Mouse (Mus musculus) midbrain, embryonic 10.5 days (tissue): ENCODE measurements at regions not wholly inside any gene's neighbourhood (a gene's known extent, or its start where the extent isn't known, plus 50 kb on each side); places are given as distances from the start of the nearest gene placed in this dataset.

ENCODE experiments used
- DNase-seq: peaks from one replicate; pipeline ENCODE4 v3.0.0-alpha.2; 2017; ENCODE audit warnings: low spot score
- H3K27ac ChIP-seq: fragments of 300-500 bp; sonication (generic); replicated peaks from 2 replicates; pipeline ENCODE4 v1.5.1; 2016; ENCODE audit warnings: mild to moderate bottlenecking
- H3K27me3 ChIP-seq: fragments of 300-500 bp; sonication (generic); 2 replicates; pipeline ENCODE4 v1.6.1; 2016; ENCODE audit warnings: low read depth, mild to moderate bottlenecking; ENCODE audit not compliant: poor library complexity, severe bottlenecking
- H3K36me3 ChIP-seq: fragments of 300-500 bp; sonication (generic); 2 replicates; pipeline ENCODE4 v1.6.1; 2016; ENCODE audit warnings: mild to moderate bottlenecking, moderate library complexity
- H3K4me1 ChIP-seq: fragments of 300-500 bp; sonication (generic); 2 replicates; pipeline ENCODE4 v1.6.1; 2016
- H3K4me3 ChIP-seq: fragments of 300-500 bp; sonication (generic); 2 replicates; pipeline ENCODE4 v1.5.1; 2016; ENCODE audit warnings: mild to moderate bottlenecking, moderate library complexity
- H3K9me3 ChIP-seq: fragments of 300-500 bp; sonication (generic); replicated peaks from 2 replicates; pipeline ENCODE4 v1.6.1; 2016; ENCODE audit warnings: mild to moderate bottlenecking
- WGBS: fragments of 180-500 bp; shearing (Covaris S2); methylation state at CpG from one replicate; pipeline ENCODE4 v1.1.7; 2016; 5-methylcytosine and 5-hydroxymethylcytosine counted together

- DNase-seq: no peak
- Histone ChIP-seq H3K4me1 (no peaks in the 10 kb centered on the region), H3K9me3 (no peaks in the 10 kb centered on the region), H3K27ac (no peak overlapping the region), H3K4me3 (no peak overlapping the region), H3K27me3 (no peaks in the 10 kb centered on the region), H3K36me3 (no peaks in the 10 kb centered on the region)
- 71% methylated on average over 5 of the region's 5 CpGs for WGBS
Measured at GRCm38 (mm10) chr4:95474726-95475406, 82.4 kb upstream of the Fggy start.

- Histone ChIP-seq H3K4me1 (no peaks in the 10 kb centered on the region), H3K4me3 (no peak overlapping the region), H3K27me3 (no peaks in the 10 kb centered on the region), H3K9me3 (no peaks in the 10 kb centered on the region), H3K27ac (no peak overlapping the region), H3K36me3 (no peaks in the 10 kb centered on the region)
- no peak for DNase-seq
- 75% methylated on average over 12 of the region's 12 CpGs for WGBS
Measured at GRCm38 (mm10) chr4:95476071-95476724, 81.1 kb upstream of the Fggy start.

GRCm38 (mm10) chr4:95483571-95483970 lies 73.7 kb upstream of the Fggy start:
- Histone ChIP-seq H3K36me3 (no peaks in the 10 kb centered on the region), H3K4me1 (no peaks in the 10 kb centered on the region), H3K27ac (no peak overlapping the region), H3K9me3 (no peaks in the 10 kb centered on the region), H3K4me3 (no peak overlapping the region), H3K27me3 (no peaks in the 10 kb centered on the region)
- DNase-seq: no peak
- 87% methylated on average over 6 of the region's 6 CpGs for WGBS

DNA sequence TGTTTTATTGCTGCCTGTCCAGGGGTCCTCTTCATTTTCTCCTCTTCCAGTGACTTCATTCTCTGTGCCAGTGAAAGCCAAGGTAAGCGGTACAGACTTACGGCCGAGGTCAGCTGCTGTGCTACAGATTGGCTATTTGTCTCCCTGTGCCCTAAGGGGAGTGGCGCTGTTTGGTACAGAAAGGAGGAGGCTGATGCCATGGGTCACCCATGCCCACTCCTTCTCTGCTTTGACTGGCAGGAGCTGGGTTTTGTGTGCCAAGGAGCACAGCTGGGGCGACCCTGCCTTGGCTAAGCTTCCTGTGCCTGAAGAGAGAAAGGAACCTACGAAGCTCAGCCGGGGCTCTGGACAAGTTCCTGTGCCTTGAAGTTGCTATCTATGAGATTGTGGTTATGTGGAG lies 70.0 kb upstream of the Fggy start:
- 90% methylated on average over 7 of the region's 7 CpGs for WGBS
- no peak for DNase-seq
- Histone ChIP-seq H3K36me3 (no peaks in the 10 kb centered on the region), H3K27ac (no peak overlapping the region), H3K9me3 (no peaks in the 10 kb centered on the region), H3K4me3 (no peak overlapping the region), H3K27me3 (no peaks in the 10 kb centered on the region), H3K4me1 (no peaks in the 10 kb centered on the region)

GRCm38 (mm10) chr4:95487969-95488368 lies 69.3 kb upstream of the Fggy start:
- H3K4me3 ChIP-seq: no peak overlapping the region
- no peaks in the 10 kb centered on the region for H3K4me1 ChIP-seq
- H3K27me3 ChIP-seq: no peaks in the 10 kb centered on the region
- H3K36me3 ChIP-seq: no peaks in the 10 kb centered on the region
- H3K9me3 ChIP-seq: no peaks in the 10 kb centered on the region
- DNase-seq: no peak
- H3K27ac ChIP-seq: no peak overlapping the region
- WGBS: 90% methylated on average over 1 of the region's 1 CpGs

GRCm38 (mm10) chr4:95489059-95489458 lies 68.2 kb upstream of the Fggy start:
- H3K9me3 ChIP-seq: no peaks in the 10 kb centered on the region
- no peaks in the 10 kb centered on the region for H3K4me1 ChIP-seq
- WGBS: 69% methylated on average over 2 of the region's 2 CpGs
- H3K36me3 ChIP-seq: no peaks in the 10 kb centered on the region
- DNase-seq: no peak
- H3K27me3 ChIP-seq: no peaks in the 10 kb centered on the region
- H3K27ac ChIP-seq: no peak overlapping the region
- H3K4me3 ChIP-seq: no peak overlapping the region

- WGBS: 94% methylated on average over 3 of the region's 3 CpGs
- no peak for DNase-seq
Measured at GRCm38 (mm10) chr4:95500265-95500664, 57.0 kb upstream of the Fggy start.

GRCm38 (mm10) chr4:95501164-95501563 lies 56.1 kb upstream of the Fggy start:
- no peak for DNase-seq
- Histone ChIP-seq H3K4me1 (no peaks in the 10 kb centered on the region), H3K36me3 (no peaks in the 10 kb centered on the region), H3K27me3 (no peaks in the 10 kb centered on the region), H3K27ac (no peak overlapping the region), H3K4me3 (no peak overlapping the region), H3K9me3 (no peaks in the 10 kb centered on the region)
- whole genome bisulfite sequencing: 49% methylated on average over 2 of the region's 2 CpGs

More at GRCm38 (mm10) chr4:95500265-95500664, 57.0 kb upstream of the Fggy start:
- Histone ChIP-seq H3K4me3 (no peak overlapping the region), H3K27ac (no peak overlapping the region), H3K36me3 (no peaks in the 10 kb centered on the region), H3K27me3 (no peaks in the 10 kb centered on the region), H3K4me1 (no peaks in the 10 kb centered on the region), H3K9me3 (no peaks in the 10 kb centered on the region)

DNA sequence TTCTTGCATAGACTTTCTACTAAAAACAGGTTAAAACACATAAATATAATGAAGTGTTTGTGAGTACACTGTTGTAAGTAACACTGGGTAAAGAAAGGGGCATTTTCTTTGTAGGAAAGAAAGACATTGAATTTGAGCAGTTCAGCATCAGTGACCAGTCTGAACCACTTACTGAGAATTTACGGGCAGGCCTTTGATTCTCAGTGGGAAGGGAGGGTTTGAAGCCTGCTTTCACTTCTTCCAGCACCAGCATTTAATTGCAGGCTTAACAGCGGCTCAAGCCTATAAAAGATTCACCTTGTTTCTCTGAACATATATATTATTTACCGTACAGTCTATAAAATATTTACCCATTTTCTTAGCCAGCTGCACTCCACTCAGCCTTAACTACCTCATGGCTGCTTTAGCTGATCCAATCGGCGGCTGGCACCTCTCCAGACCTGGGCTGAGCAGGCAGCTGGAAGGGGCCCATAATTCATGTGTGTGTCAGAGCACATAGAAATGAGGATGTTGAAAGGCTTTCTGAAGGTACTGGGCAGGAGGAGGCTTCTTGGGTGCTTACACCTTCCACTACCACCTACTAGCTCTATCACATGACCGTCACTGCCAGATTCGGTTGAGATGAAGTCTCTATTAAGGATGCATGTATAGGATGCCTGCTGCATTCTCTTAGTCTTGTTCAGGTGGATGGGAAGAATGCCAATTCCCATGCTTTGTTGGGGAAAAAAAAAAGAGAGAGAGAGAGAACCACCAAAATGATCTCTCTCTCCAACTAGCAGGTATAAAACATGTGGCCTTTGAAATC lies 50.0 kb upstream of the Fggy start:
- no peaks in the 10 kb centered on the region for H3K36me3 ChIP-seq
- H3K27ac ChIP-seq: no peak overlapping the region
- no peaks in the 10 kb centered on the region for H3K9me3 ChIP-seq
- no peak overlapping the region for H3K4me3 ChIP-seq
- no peaks in the 10 kb centered on the region for H3K4me1 ChIP-seq
- DNase-seq: no peak
- 81% methylated on average over 7 of the region's 7 CpGs for whole genome bisulfite sequencing
- no peaks in the 10 kb centered on the region for H3K27me3 ChIP-seq
